Mouse (Mus musculus): Measurements from ENCODE around the gene Rdh8.

Gene Rdh8

DNA sequence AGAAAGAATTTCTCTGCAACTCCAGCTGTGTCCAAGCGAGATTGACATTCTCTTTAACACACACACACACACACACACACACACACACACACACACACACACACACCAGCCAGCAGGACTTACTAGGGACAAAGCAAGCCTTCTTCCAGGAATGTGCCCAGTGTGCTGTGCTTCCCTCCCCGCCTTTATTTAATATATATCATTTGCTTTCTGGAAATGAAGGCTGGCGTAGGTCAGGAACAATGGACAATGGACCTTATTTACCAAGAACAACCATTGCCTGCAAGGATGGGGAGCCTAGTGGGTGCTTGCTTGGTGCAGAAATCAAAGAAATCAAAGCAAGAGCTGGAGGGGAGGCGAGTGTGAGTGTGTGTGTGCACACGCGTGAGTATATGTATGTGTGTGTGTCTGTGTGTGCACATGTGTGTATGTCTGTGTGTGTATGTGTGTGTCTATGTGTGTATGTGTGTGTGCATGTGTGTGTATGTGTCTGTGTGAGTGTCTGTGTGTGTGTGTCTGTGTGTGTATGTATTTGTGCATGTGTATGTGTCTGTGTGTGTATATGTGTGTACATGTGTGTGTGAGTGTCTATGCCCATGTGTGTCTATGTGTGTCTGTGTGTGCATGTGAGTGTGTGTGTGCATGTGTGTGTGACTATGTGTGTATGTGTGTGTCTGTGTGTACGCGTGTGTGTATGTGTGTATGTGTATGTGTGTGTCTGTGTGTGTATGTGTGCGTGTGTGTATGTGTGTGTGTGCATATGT, 19.1 kb downstream of the Rdh8 start:
- no peak for DNase-seq

DNA sequence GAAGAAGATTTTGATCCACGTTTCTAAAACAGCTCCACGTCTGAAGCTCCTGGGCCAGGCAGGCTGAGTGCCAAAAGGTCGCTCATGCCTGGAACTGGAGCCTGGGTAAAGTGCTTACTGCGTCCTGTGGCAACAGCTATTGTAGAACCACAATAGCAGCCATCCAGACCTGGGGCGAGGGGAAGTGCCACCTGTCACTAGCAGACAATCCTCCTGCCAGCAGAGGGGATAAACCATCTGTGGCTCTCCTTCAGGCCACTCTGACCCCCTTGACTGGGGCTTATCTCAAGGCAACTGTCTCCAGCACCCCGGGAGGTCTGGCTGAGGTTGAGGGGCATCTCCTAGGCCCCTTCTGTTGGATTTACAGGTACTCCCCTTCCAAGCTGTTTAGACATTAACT, 20.6 kb downstream of the Rdh8 start:
- no peak for DNase-seq

- DNase-seq: no peak
Measured at GRCm38 (mm10) chr9:20842211-20842610, 23.9 kb downstream of the Rdh8 start.

DNA sequence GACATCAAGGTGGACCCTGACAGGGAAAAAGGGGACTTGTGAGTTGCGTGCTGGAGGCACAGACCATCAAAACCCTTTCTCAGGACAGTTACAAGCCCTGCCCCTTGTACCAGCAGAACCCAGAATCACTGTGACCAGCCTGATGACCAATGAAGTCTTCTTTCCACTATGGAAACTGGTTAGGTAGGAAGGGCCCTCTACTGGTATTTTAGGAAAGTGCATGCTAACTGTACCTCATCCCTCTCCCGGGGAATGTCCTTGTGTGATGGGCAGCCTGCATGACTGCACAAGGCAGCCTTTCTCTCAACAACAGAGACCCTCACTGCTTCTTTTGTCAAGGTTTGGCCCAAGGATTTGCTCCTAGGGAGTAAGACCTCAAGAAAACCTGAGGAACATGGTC, 24.4 kb downstream of the Rdh8 start:
- DNase-seq: peak; percentile 9

GRCm38 (mm10) chr9:20850179-20850578, 31.9 kb downstream of the Rdh8 start:
- DNase-seq: no peak

- no peak for DNase-seq
Measured at GRCm38 (mm10) chr9:20857131-20857530, 38.8 kb downstream of the Rdh8 start.

GRCm38 (mm10) chr9:20859926-20860325, 41.6 kb downstream of the Rdh8 start:
- DNase-seq: no peak

DNA sequence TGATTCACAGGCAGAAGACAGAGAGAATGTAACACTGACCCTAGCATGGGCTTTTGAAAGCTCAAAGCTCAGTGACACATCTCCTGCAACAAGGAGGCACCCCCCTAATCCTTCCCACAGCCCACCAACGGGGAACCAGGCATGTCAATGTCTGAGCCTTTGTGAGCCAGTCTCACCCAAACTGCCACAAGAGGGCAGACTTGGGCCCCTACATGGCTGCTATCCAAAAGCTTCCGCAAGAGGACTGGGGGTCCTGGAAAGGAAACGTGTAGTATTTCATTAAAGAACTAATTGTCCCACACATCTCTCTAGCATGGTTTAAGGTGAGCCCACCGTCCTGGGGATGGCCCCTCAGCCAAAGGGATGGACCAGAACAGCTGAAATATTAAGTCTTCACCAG, 43.5 kb downstream of the Rdh8 start:
- DNase-seq: no peak

- no peak for DNase-seq
Measured at GRCm38 (mm10) chr9:20862225-20862624, 43.9 kb downstream of the Rdh8 start.

DNA sequence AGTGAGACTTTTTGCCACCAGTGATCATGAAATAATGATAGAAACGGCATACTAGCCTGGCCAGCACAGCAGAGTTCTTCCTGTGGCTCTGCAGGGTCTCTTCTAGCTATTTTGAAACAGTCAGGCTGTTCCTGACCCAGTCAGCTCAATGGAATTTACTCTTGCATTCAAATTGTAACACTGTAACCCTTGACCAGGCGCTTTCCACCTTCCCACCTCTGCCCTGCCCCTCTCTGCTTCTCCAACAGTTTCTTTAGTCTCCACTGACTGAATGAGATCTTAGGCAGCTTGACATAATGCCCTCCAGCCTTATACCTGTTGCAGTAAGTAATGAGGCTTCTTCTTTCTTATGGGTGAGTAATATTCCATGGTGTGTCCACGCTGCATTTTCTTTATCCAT, 48.6 kb downstream of the Rdh8 start:
- no peak for DNase-seq

DNA sequence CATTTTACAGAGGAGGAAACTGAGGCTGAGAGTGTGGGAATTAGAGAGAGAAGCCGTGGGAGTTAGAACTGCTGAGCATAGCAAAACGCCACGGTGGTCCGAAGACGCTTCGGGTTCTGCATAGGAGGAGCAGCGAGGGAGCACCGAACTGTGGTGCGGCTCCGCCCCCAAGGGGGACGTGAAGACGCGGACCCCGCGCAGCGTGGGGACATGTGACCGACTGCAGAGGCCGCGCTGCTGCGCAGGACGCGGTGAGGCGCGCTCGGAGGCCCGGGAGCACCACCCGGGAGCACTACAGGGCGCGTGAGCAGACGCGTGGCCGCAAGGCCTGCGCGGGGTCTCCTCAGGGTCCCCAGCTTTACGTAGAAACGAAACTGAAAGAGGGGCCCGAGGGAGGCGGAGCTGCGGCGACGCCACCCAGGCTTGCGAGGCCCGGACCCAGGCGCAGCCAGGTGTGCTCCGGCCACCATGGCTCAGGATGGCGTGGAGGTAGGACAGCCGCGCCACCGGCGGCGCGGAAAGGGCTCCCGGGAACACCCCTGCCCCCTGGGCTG, 50.2 kb downstream of the Rdh8 start, which contains the start of gene A230050P20Rik:
TSS of gene A230050P20Rik (plus strand) at position 195 of the 554 bp plus-strand sequence.
- DNase-seq: peak; percentile 83

- no peak for DNase-seq
Measured at GRCm38 (mm10) chr9:20869246-20869645, 50.9 kb downstream of the Rdh8 start.

DNA sequence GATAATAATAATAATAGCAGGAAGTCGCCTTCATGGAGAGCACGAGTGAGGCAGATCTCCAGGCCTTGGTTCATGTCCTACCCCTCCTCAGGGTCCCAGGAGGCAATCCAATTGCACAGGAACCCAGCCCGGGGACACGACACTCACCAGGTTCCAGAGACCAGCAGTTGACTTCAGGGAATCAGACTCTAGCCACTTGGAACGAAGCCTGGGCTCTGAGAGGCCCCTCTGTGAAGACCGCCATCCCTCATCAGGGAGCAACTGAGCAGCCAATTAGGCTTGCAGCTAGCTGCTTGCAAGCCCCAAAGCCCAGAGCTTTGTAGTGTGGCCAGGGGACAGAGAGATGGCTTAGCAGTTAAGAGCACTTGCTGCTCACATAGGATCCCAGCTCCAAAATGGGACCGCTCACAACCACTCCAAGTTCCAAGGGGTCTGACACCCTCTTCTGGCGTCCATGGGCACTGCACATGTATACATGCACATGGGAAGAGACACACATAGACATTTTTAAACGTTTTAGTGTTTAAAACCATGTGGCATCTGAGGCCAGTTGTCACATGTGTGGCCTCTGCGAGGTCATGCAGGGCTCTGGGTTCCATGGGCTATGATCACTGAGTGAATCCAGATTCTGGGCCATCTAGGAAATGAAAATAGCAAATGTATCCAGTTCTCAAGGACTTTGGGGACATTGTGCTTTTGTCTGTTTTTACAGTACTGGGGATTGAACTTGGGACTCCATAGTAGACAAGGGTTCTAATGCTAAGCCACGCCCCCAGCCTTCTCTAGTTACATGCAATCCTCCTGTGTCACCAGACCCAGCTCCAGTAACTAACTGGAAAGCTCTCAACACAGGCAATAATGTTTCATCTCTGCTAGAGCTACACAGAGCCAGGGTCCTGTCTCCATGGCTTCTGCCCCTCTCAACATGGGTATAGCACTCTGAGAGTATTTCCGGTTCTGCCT, 52.2 kb downstream of the Rdh8 start:
- no peak for DNase-seq

GRCm38 (mm10) chr9:20872991-20873390, 54.7 kb downstream of the Rdh8 start:
- DNase-seq: no peak

- no peak for DNase-seq
Measured at GRCm38 (mm10) chr9:20873521-20873920, 55.2 kb downstream of the Rdh8 start.

GRCm38 (mm10) chr9:20875021-20875790, 56.9 kb downstream of the Rdh8 start:
- DNase-seq: peak; percentile 53

Measured in right cerebral cortex, postnatal 25 days (tissue).